Mouse (Mus musculus): ENCODE measurements around the gene Usp24.

The Usp24 gene

DNA sequence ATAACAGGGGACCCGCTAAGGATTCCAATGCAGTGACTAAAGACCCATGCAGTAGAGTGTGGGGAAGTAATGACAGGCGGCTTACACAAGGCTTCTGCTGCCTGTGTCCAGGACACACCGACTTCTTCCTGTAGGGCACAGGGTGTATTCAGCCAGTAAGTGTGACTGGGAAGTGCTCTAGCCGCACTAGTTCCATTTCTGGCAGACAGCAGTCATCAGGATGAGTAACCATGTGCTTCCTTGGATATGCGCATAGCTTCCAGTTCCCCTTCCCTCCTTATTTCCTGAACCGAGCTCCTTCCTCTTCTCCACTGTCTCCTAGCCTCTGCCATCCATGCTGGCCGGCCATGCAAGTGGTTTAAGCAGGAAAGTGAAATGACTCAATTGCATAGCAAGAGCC lies 113.1 kb downstream of the Usp24 start:
- no peak for DNase-seq (ENCODE audit: low read depth)

- DNase-seq (ENCODE audit: low read depth), result no peak
Observed at GRCm38 (mm10) chr4:106430431-106430830, 114.4 kb downstream of the Usp24 start.

DNA sequence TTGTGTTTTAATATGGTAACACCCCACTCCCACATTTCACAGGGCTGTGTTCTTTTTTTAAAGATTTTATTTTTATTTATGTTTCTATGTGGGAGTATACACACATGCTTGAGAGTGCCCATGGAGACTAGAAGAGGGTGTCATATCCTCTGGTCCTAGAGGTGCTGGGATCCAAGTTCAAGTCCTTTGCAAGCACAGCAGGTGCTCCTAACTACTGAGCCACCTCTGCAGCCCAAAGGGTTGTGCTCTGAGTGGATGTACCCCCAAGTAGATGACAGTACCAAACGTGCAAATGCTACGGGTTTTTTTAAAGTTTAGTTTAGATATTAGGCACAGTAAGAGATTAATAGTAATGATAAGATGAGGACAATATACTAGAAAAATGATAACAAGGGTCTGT lies 119.4 kb downstream of the Usp24 start:
- no peak for DNase-seq (ENCODE audit: low read depth)

GRCm38 (mm10) chr4:106436475-106436874 lies 120.5 kb downstream of the Usp24 start:
- peak; percentile 60 for DNase-seq (ENCODE audit: low read depth)

DNA sequence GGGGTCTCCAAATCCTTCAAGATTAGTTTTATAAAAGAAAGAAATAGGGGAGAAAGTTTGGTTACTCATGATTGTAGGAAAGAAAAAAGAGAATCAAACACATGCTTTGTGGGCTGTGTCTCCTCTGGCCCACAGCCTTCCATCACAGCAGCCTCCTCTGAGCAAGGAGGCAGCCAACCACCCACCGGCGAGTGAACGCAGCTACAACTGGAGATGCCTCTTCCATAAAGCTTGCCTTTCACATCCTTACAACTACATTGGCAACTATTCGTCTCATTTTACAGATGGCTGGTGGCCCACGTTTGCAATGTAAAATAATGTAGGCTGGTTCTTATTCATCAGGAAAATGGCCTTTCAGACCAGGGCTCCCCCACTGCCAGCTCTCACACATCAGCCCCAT lies 121.2 kb downstream of the Usp24 start:
- no peak for DNase-seq (ENCODE audit: low read depth)

DNA sequence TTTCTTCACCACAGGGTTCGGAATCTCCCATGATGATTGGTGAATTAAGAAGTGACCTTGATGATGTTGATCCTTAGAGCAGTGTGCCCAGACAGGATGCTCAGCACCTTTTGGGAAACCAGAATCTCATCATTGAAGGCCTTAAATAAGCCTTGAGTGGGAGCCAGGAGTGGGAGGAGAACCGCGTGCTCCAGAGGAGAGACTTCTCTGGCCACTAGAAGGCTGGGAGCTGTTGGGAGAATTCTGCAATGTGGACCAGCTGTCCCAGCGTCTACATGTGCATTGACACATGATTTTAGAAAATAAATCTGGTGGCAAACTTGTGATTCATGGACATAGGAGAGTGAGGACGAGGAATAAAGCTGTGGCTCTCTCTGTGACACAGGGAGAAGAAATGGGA lies 122.8 kb downstream of the Usp24 start:
- DNase-seq (ENCODE audit: low read depth), result no peak

GRCm38 (mm10) chr4:106443182-106443581 lies 127.2 kb downstream of the Usp24 start:
- DNase-seq (ENCODE audit: low read depth), result no peak

GRCm38 (mm10) chr4:106449306-106449705 lies 133.3 kb downstream of the Usp24 start:
- no peak for DNase-seq (ENCODE audit: low read depth)

DNA sequence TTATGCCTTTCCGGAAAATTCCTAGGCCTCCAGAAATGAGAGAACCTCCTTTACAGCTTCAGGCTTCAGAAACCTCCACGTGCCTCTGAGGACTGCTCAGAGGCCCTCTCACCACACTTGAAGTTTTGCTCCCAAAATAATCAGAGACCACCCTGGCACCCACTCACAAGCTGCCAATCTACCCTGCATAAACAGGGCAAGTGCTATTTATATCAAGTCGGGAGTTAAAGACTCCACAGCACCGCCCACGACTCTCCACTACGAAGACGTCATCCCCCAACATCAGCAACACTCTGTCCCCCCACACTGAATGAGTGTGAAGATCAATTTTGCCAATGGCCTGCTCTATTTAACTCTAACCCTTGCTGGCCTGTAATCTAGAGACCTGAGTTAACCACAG lies 136.4 kb downstream of the Usp24 start:
- no peak for DNase-seq (ENCODE audit: low read depth)

- no peak for DNase-seq (ENCODE audit: low read depth)
Observed at GRCm38 (mm10) chr4:106453108-106453507, 137.1 kb downstream of the Usp24 start.

DNA sequence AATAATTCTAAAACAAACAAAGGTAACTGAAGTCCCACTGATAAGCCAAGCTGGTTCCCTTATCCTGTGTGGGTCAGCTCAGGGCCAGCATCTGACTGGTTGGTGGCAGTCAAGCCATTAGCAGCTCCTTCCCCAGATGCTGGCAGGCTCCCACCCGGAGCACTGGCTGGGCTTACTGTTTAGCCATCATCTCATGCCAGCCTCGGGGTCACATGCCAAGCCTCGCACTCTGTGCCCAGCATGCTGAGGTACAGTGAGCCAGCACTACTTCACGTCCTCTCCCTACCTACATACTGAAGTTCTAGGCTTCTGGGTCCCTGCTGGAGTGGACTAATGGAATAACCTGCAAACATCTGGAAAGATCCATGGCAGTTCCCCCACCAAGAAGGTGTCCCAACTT lies 137.5 kb downstream of the Usp24 start:
- DNase-seq (ENCODE audit: low read depth), result no peak

- no peak for DNase-seq (ENCODE audit: low read depth)
Observed at GRCm38 (mm10) chr4:106454541-106454940, 138.5 kb downstream of the Usp24 start.

GRCm38 (mm10) chr4:106462016-106462415 lies 146.0 kb downstream of the Usp24 start:
- no peak for DNase-seq (ENCODE audit: low read depth)

DNA sequence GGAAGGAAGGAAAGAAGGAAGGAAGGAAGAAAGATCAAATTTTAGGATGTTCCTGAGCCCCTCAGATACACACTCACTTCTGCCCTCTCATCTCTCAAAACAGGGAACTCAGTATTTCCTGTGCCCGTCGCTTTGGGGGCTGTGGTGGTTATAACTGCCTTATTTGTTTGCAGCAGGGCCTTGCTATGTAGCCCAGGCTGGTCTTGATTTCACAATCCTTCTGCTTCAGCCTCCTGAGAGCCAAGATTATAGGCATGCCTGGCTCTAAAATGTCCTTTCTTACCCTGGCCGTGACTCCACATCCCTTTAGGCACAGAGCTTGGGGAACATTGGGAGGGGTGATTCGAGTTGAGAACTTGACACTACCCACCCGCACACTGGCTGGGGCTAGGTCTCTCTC lies 146.5 kb downstream of the Usp24 start:
- no peak for DNase-seq (ENCODE audit: low read depth)

- DNase-seq (ENCODE audit: low read depth), result no peak
Observed at GRCm38 (mm10) chr4:106463174-106463801, 147.3 kb downstream of the Usp24 start.

GRCm38 (mm10) chr4:106467420-106468110 lies 151.6 kb downstream of the Usp24 start:
- DNase-seq (ENCODE audit: low read depth), result no peak

DNA sequence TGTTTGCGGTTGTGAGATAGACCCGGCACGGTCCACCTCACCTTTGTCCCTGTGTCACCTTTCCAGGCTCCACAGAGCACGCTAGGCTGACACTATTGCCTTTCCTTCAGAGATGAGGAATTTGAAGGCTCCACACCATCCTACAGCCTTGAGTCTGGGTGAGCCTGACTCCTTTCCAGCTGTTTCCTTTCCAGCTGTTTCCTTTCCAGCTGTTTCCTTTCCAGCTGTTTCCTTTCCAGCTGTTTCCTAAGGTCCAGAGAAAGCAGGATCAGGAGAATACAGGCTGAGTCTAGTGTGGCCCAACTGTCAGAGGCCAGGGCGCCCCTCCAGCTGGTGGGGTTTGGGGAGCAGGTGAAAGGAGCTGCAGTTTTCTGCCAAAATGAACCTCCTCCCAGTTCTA lies 154.9 kb downstream of the Usp24 start:
- no peak for DNase-seq (ENCODE audit: low read depth)

DNA sequence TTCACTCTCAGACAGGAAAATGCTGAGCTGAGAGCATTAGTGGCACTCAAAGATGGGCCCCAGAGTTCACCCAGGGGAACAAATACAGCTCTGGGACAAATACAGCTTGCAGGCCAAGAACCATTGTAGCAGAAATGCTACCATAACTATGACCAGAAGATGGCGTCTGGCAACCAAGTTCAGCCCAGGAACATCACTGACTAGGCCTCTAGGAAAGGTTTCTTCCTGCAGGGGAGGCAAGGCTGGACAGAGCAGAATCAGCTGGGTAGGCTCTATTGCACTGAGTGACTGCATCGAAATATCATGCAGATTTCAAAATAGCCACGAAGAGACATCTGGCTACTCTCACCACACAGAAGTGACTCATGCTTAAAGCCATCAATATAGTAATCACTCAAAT lies 156.3 kb downstream of the Usp24 start:
- DNase-seq (ENCODE audit: low read depth), result peak; percentile 57

- peak; percentile 77 for DNase-seq (ENCODE audit: low read depth)
Observed at GRCm38 (mm10) chr4:106474241-106474640, 158.2 kb downstream of the Usp24 start.

DNA sequence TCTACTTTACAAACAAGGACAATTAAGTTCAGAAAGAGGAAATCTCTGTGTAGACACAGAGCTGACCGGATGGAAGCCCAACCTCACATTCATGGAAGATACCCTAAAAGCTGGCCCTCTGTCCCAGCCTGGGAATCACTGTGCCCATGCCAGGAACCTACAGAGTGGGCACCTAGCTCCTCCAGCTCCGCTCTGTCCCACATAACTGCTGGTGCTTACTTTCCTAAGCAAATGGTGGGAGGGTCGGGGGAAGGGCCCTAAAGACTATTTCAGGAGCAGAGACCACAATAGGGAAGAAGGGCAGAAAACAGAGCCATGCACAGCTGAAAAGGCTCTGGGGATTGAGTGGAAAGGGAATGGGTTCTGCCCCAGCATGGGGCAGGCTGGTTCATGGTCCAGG lies 164.5 kb downstream of the Usp24 start:
- no peak for DNase-seq (ENCODE audit: low read depth)

DNA sequence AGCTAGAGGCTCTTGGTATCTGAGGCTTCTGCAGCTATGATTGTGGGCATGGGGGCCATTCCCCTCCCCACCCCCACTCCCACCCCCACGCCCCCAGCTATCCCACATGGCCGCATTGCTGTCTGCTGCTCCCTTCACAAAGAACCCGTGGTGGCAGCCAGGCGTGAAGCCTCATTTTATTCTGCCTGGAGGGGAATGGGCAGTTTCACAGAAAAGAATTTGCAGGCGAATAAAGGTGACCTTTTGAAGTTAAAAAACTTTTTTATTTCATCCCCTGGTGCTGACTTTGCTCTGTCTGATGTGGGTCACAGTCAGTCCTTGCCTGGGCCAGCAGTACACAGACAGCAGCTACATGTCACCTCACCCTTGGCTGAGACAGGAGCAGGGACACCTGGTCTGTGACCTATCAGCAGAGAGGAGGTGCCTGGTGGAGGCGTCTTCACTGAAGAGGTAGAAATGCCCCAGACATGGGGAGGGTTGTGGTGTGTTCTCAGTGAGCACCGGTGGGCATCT lies 167.3 kb downstream of the Usp24 start:
- no peak for DNase-seq (ENCODE audit: low read depth)

- no peak for DNase-seq (ENCODE audit: low read depth)
Observed at GRCm38 (mm10) chr4:106483831-106484230, 167.8 kb downstream of the Usp24 start.

DNA sequence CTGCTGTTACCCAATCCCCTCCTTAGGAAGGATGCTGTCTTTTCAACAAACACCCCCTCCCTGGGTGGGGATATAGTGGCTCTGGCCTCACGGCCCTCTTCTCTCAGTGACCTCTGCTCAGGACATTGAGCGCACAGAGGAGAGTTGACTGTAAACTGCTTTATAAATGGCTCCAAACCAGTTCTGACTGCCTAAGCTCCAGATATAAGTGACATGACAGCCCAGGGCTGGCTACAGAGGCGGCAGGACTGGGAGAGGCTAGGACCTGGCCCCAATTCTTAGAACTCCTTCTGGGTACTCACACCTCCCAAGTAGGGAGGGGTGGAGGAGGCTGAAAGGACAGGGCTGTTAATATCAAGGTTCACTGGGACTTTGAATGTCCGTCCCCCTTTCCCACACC lies 174.6 kb downstream of the Usp24 start:
- no peak for DNase-seq (ENCODE audit: low read depth)
